Mouse (Mus musculus) hindbrain, embryonic 13.5 days (tissue): ENCODE data around the gene Tgif1. TPM values are rescaled to one million over a fixed set of nuclear protein-coding genes. Genes with fewer than 3 reads are reported as not detected.
A peak's percentile ranks its signal among the peaks of the same experiment; 100 is the strongest.

ENCODE experiments used
- ATAC-seq: fragments of 200-750 bp; cut with Nextera tagmentation; 2 replicates; pipeline ENCODE4 v1.8.0; 2017; ENCODE audit warnings: moderate TSS enrichment; ENCODE audit not compliant: low FRiP score
- H3K27ac ChIP-seq: fragments of 300-500 bp; sonication (generic); 2 replicates; pipeline ENCODE4 v1.5.1; 2015; ENCODE audit warnings: inconsistent platforms, mild to moderate bottlenecking, moderate library complexity
- H3K27me3 ChIP-seq: fragments of 300-500 bp; sonication (generic); 2 replicates; pipeline ENCODE4 v1.6.1; 2015; ENCODE audit warnings: mild to moderate bottlenecking, inconsistent platforms
- H3K36me3 ChIP-seq: fragments of 300-500 bp; sonication (generic); 2 replicates; pipeline ENCODE4 v1.6.1; 2015; ENCODE audit warnings: mild to moderate bottlenecking, inconsistent platforms
- H3K4me1 ChIP-seq: fragments of 300-500 bp; sonication (generic); replicated peaks from 2 replicates; pipeline ENCODE4 v1.6.1; 2015; ENCODE audit warnings: inconsistent platforms
- H3K4me2 ChIP-seq: fragments of 300-500 bp; sonication (generic); 2 replicates; pipeline ENCODE4 v1.6.1; 2015; ENCODE audit warnings: inconsistent platforms, mild to moderate bottlenecking, moderate library complexity
- H3K4me3 ChIP-seq: fragments of 300-500 bp; sonication (generic); 2 replicates; pipeline ENCODE4 v1.5.1; 2015; ENCODE audit warnings: mild to moderate bottlenecking, inconsistent platforms
- H3K9ac ChIP-seq: fragments of 300-500 bp; sonication (generic); 2 replicates; pipeline ENCODE4 v1.6.1; 2015; ENCODE audit warnings: mild to moderate bottlenecking, inconsistent platforms
- H3K9me3 ChIP-seq: fragments of 300-500 bp; sonication (generic); 2 replicates; pipeline ENCODE4 v1.6.1; 2016; ENCODE audit warnings: inconsistent platforms
- WGBS: fragments of 180-500 bp; shearing (Covaris S2); methylation state at CpG from one replicate; pipeline ENCODE4 v1.1.7; 2015; 5-methylcytosine and 5-hydroxymethylcytosine counted together
- polyA plus RNA-seq: library from polyadenylated mRNA; unstranded; fragments of >200 nt; fragmentation: Nextera tagmentation; extraction: Ambion mirVana; gene quantifications from 2 replicates; pipeline ENCODE4 v1.2.1, GENCODE M21; 2015

Tgif1 gene
- polyA plus RNA-seq, 1 experiment from 2014 or later: 26.4 TPM

- WGBS: 37% methylated on average over 8 of the region's 8 CpGs
- Histone ChIP-seq H3K4me3 (no peak overlapping the region), H3K36me3 (no peaks in the 10 kb centered on the region), H3K9ac (no peak overlapping the region), H3K27me3 (peaks cover 37% of the 10 kb centered on the region), H3K4me2 (no peak overlapping the region), H3K9me3 (no peaks in the 10 kb centered on the region), H3K27ac (no peak overlapping the region), H3K4me1 (peaks cover 12% of the 10 kb centered on the region)
- no peak for ATAC-seq
These were observed 38.3 kb downstream of the Tgif1 start for GRCm38 (mm10) chr17:70815001-70815400.

DNA sequence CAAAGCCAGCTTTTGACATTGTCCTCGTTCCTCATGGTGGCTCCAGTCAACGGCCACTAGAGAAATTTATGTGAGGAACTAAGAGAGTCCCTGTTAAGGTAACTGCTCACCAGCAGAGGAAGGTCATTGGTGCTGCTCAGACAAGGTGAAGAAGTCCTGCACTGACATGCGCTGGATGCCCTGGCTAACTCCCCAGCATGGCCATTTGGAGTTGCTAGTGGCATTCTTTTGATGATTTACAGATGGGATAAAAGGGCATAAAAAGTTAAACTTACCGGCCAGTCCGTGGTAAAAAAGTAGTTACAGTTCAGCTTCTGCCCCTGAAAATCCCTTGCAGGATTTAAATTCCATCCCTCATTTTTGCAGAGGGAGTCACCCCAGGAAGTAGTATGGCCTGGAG lies 42.6 kb downstream of the Tgif1 start:
- Histone ChIP-seq H3K27ac (no peak overlapping the region), H3K9ac (no peak overlapping the region), H3K4me1 (no peaks in the 10 kb centered on the region), H3K36me3 (no peaks in the 10 kb centered on the region), H3K4me2 (no peak overlapping the region), H3K9me3 (no peaks in the 10 kb centered on the region), H3K27me3 (0 out of 2 replicates have a peak, but pooled peaks cover 12% of the 10 kb centered on the region), H3K4me3 (no peak overlapping the region)
- ATAC-seq: no peak
- WGBS: 90% methylated on average over 5 of the region's 5 CpGs

GRCm38 (mm10) chr17:70809776-70810175 lies 43.6 kb downstream of the Tgif1 start:
- H3K27ac ChIP-seq: no peak overlapping the region
- no peak overlapping the region for H3K9ac ChIP-seq
- WGBS: 32% methylated on average over 3 of the region's 3 CpGs
- 0 out of 2 replicates have a peak, but pooled peaks cover 9% of the 10 kb centered on the region for H3K27me3 ChIP-seq
- H3K4me3 ChIP-seq: no peak overlapping the region
- no peaks in the 10 kb centered on the region for H3K36me3 ChIP-seq
- H3K4me1 ChIP-seq: no peaks in the 10 kb centered on the region
- ATAC-seq: no peak
- no peak overlapping the region for H3K4me2 ChIP-seq
- no peaks in the 10 kb centered on the region for H3K9me3 ChIP-seq

GRCm38 (mm10) chr17:70808837-70809236 lies 44.5 kb downstream of the Tgif1 start:
- no peaks in the 10 kb centered on the region for H3K4me1 ChIP-seq
- H3K9me3 ChIP-seq: no peaks in the 10 kb centered on the region
- no peak overlapping the region for H3K4me3 ChIP-seq
- 0 out of 2 replicates have a peak, but pooled peaks cover 9% of the 10 kb centered on the region for H3K27me3 ChIP-seq
- H3K9ac ChIP-seq: no peak overlapping the region
- WGBS: 31% methylated on average over 14 of the region's 14 CpGs
- no peaks in the 10 kb centered on the region for H3K36me3 ChIP-seq
- ATAC-seq: no peak
- H3K4me2 ChIP-seq: no peak overlapping the region
- no peak overlapping the region for H3K27ac ChIP-seq

DNA sequence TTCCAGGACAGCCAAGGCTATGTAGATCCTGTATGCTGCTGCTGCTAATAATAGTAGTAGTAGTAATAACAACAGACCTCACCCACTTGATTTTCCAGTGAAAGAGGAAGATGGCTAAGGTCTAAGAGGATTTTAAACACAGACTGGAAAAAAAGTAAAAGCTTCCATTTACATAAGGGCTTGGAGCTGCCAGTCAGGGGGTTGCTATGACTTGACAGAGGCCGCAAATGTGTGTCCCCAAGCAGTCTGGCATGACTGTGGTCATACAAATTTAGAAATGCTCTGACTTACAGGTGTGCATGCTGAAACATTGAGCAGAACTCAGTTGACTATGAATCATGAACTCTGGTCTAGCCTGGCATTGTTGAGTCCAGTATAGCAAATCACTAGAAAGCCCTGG lies 45.5 kb downstream of the Tgif1 start:
- Histone ChIP-seq H3K9ac (no peak overlapping the region), H3K27me3 (0 out of 2 replicates have a peak, but pooled peaks cover 9% of the 10 kb centered on the region), H3K9me3 (no peaks in the 10 kb centered on the region), H3K27ac (no peak overlapping the region), H3K36me3 (no peaks in the 10 kb centered on the region), H3K4me3 (no peak overlapping the region), H3K4me1 (no peaks in the 10 kb centered on the region), H3K4me2 (no peak overlapping the region)
- 97% methylated on average over 1 of the region's 1 CpGs for WGBS
- no peak for ATAC-seq

- Histone ChIP-seq H3K4me3 (no peak overlapping the region), H3K27ac (no peak overlapping the region), H3K27me3 (0 out of 2 replicates have a peak, but pooled peaks cover 9% of the 10 kb centered on the region), H3K4me1 (no peaks in the 10 kb centered on the region), H3K4me2 (no peak overlapping the region), H3K9me3 (no peaks in the 10 kb centered on the region), H3K36me3 (no peaks in the 10 kb centered on the region), H3K9ac (no peak overlapping the region)
- ATAC-seq: no peak
- WGBS: 89% methylated on average over 2 of the region's 2 CpGs
These were observed 46.7 kb downstream of the Tgif1 start for GRCm38 (mm10) chr17:70806600-70806999.

- no peak overlapping the region for H3K27ac ChIP-seq
- H3K36me3 ChIP-seq: no peaks in the 10 kb centered on the region
- 95% methylated on average over 9 of the region's 9 CpGs for WGBS
- H3K4me3 ChIP-seq: no peak overlapping the region
- H3K27me3 ChIP-seq: 0 out of 2 replicates have a peak, but pooled peaks cover 9% of the 10 kb centered on the region
- no peak for ATAC-seq
- no peak overlapping the region for H3K9ac ChIP-seq
- H3K9me3 ChIP-seq: no peaks in the 10 kb centered on the region
- H3K4me2 ChIP-seq: no peak overlapping the region
- no peaks in the 10 kb centered on the region for H3K4me1 ChIP-seq
These were observed 47.5 kb downstream of the Tgif1 start for GRCm38 (mm10) chr17:70805866-70806265.

DNA sequence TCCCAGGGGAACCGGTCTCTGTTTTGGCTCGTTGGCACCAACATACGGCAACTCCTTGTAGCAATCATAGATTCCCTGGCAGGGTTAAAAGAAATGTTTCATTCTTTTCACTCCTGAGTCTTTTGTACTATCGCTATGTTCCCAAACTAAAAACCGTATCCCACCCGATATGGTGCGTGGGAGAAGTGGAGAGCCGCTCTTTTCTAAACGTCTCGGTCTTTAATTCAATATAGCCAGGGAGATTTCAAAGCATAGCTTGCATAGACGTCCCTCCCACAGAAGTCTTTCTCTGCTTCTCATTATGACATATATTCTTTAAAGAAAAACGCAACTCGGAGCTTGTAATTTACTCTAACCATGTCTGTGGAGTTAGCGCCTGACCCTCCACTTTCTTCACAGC lies 51.3 kb downstream of the Tgif1 start:
- Histone ChIP-seq H3K9me3 (no peaks in the 10 kb centered on the region), H3K4me1 (no peaks in the 10 kb centered on the region), H3K9ac (no peak overlapping the region), H3K27ac (no peak overlapping the region), H3K4me3 (no peak overlapping the region), H3K4me2 (no peak overlapping the region), H3K36me3 (no peaks in the 10 kb centered on the region), H3K27me3 (no peaks in the 10 kb centered on the region)
- no peak for ATAC-seq
- WGBS: 86% methylated on average over 14 of the region's 14 CpGs

- Histone ChIP-seq H3K4me2 (no peak overlapping the region), H3K36me3 (no peaks in the 10 kb centered on the region), H3K27me3 (no peaks in the 10 kb centered on the region), H3K9me3 (no peaks in the 10 kb centered on the region), H3K4me3 (no peak overlapping the region), H3K9ac (no peak overlapping the region), H3K4me1 (peaks cover 6% of the 10 kb centered on the region), H3K27ac (no peak overlapping the region)
- WGBS: 77% methylated on average over 4 of the region's 4 CpGs
- no peak for ATAC-seq
These were observed 54.1 kb downstream of the Tgif1 start for GRCm38 (mm10) chr17:70799266-70799665.

GRCm38 (mm10) chr17:70797773-70798045 lies 55.6 kb downstream of the Tgif1 start:
- no peak overlapping the region for H3K27ac ChIP-seq
- ATAC-seq: no peak
- no peak overlapping the region for H3K9ac ChIP-seq
- no peaks in the 10 kb centered on the region for H3K36me3 ChIP-seq
- H3K4me2 ChIP-seq: no peak overlapping the region
- H3K4me1 ChIP-seq: peaks cover 11% of the 10 kb centered on the region
- no peak overlapping the region for H3K4me3 ChIP-seq
- no peaks in the 10 kb centered on the region for H3K9me3 ChIP-seq
- no peaks in the 10 kb centered on the region for H3K27me3 ChIP-seq
- 86% methylated on average over 1 of the region's 1 CpGs for WGBS

GRCm38 (mm10) chr17:70796940-70797772 lies 56.2 kb downstream of the Tgif1 start:
- Histone ChIP-seq H3K9ac (no peak overlapping the region), H3K9me3 (no peaks in the 10 kb centered on the region), H3K27ac (no peak overlapping the region), H3K4me1 (peaks cover 11% of the 10 kb centered on the region), H3K4me3 (no peak overlapping the region), H3K27me3 (no peaks in the 10 kb centered on the region), H3K4me2 (no peak overlapping the region), H3K36me3 (no peaks in the 10 kb centered on the region)
- WGBS: 85% methylated on average over 8 of the region's 8 CpGs
- no peak for ATAC-seq

- no peak overlapping the region for H3K9ac ChIP-seq
- peaks cover 11% of the 10 kb centered on the region for H3K4me1 ChIP-seq
- H3K36me3 ChIP-seq: no peaks in the 10 kb centered on the region
- 73% methylated on average over 4 of the region's 4 CpGs for WGBS
- H3K4me3 ChIP-seq: no peak overlapping the region
- no peak for ATAC-seq
- H3K4me2 ChIP-seq: no peak overlapping the region
- H3K9me3 ChIP-seq: no peaks in the 10 kb centered on the region
- H3K27ac ChIP-seq: no peak overlapping the region
- no peaks in the 10 kb centered on the region for H3K27me3 ChIP-seq
These were observed 58.1 kb downstream of the Tgif1 start for GRCm38 (mm10) chr17:70795196-70795595.

DNA sequence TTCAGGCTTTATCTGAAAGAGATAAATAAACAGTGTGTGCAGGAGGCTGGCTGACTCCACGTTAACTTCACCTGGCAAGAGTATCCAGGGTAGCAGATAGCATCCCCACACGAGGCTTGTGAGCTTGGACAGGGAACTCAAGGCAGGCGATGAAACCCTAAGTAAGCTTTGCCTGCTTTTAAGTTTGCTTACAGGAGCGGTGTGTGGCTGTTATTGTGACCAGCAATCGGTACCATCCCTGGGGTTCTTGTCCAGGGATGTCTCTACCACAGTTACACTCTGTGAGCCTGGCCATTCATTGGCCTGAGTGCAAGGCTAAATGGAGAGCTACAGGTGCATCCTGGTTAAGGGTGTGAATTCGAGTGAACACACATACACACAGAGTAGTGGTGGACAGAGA lies 58.6 kb downstream of the Tgif1 start:
- Histone ChIP-seq H3K27ac (peak overlapping the region; percentile 66), H3K4me2 (no peak overlapping the region)

More for the DNA sequence above, 58.6 kb downstream of the Tgif1 start:
- Histone ChIP-seq H3K27me3 (no peaks in the 10 kb centered on the region), H3K9ac (no peak overlapping the region), H3K36me3 (no peaks in the 10 kb centered on the region), H3K9me3 (no peaks in the 10 kb centered on the region), H3K4me3 (no peak overlapping the region), H3K4me1 (peaks cover 11% of the 10 kb centered on the region)
- 52% methylated on average over 6 of the region's 6 CpGs for WGBS
- ATAC-seq: no peak
